Mouse (Mus musculus) embryonic facial prominence, embryonic 10.5 days (tissue): ENCODE measurements around the gene Adora1. TPM values are rescaled to one million over a fixed set of nuclear protein-coding genes. Genes with fewer than 3 reads are reported as not detected.
A peak's percentile ranks its signal among the peaks of the same experiment; 100 is the strongest.

Experiments used
- DNase-seq: peaks from one replicate; pipeline ENCODE4 v3.0.0-alpha.2; 2017; ENCODE audit warnings: low spot score
- H3K27ac ChIP-seq: fragments of 300-500 bp; sonication (generic); replicated peaks from 2 replicates; pipeline ENCODE4 v1.5.1; 2016; ENCODE audit warnings: mild to moderate bottlenecking
- H3K27me3 ChIP-seq: fragments of 300-500 bp; sonication (generic); replicated peaks from 2 replicates; pipeline ENCODE4 v1.6.1; 2016; ENCODE audit warnings: low read depth, mild to moderate bottlenecking; ENCODE audit not compliant: poor library complexity, severe bottlenecking
- H3K36me3 ChIP-seq: fragments of 300-500 bp; sonication (generic); replicated peaks from 2 replicates; pipeline ENCODE4 v1.6.1; 2016; ENCODE audit warnings: mild to moderate bottlenecking, moderate library complexity
- H3K4me1 ChIP-seq: fragments of 300-500 bp; sonication (generic); 2 replicates; pipeline ENCODE4 v1.6.1; 2016
- H3K4me3 ChIP-seq: fragments of 300-500 bp; sonication (generic); 2 replicates; pipeline ENCODE4 v1.5.1; 2016; ENCODE audit warnings: mild to moderate bottlenecking, moderate library complexity
- H3K9me3 ChIP-seq: fragments of 300-500 bp; sonication (generic); 2 replicates; pipeline ENCODE4 v1.6.1; 2016; ENCODE audit warnings: mild to moderate bottlenecking
- WGBS: fragments of 180-500 bp; shearing (Covaris S2); methylation state at CpG from one replicate; pipeline ENCODE4 v1.1.7; 2016; 5-methylcytosine and 5-hydroxymethylcytosine counted together
- polyA plus RNA-seq: library from polyadenylated mRNA; unstranded; fragments of >200 nt; fragmentation: Nextera tagmentation; extraction: Ambion mirVana; gene quantifications from 2 replicates; pipeline ENCODE4 v1.2.1, GENCODE M21; 2016

The Adora1 gene
- polyA plus RNA-seq, 1 experiment from 2014 or later = 0.65 TPM

- WGBS = 91% methylated on average over 1 of the region's 1 CpGs
- H3K4me3 ChIP-seq = no peak overlapping the region
These were observed 14.1 kb downstream of the Adora1 start for GRCm38 (mm10) chr1:134221172-134221571.

GRCm38 (mm10) chr1:134219608-134220007 lies 15.6 kb downstream of the Adora1 start:
- H3K27ac ChIP-seq = no peak overlapping the region
- no peak overlapping the region for H3K4me3 ChIP-seq
- no peaks in the 10 kb centered on the region for H3K9me3 ChIP-seq
- H3K4me1 ChIP-seq = peaks cover 24% of the 10 kb centered on the region
- DNase-seq = no peak
- peaks cover 27% of the 10 kb centered on the region; the same call in 1 of the 2 replicates for H3K27me3 ChIP-seq
- H3K36me3 ChIP-seq = no peaks in the 10 kb centered on the region
- WGBS = 80% methylated on average over 5 of the region's 5 CpGs

More at GRCm38 (mm10) chr1:134221172-134221571, 14.1 kb downstream of the Adora1 start:
- Histone ChIP-seq H3K4me1 (peaks cover 15% of the 10 kb centered on the region), H3K27ac (no peak overlapping the region), H3K9me3 (no peaks in the 10 kb centered on the region), H3K36me3 (no peaks in the 10 kb centered on the region), H3K27me3 (peaks cover 23% of the 10 kb centered on the region; the same call in 1 of the 2 replicates)
- no peak for DNase-seq

- no peak for DNase-seq
- Histone ChIP-seq H3K27me3 (peaks cover 37% of the 10 kb centered on the region), H3K36me3 (no peaks in the 10 kb centered on the region), H3K4me1 (peaks cover 24% of the 10 kb centered on the region), H3K9me3 (no peaks in the 10 kb centered on the region), H3K27ac (no peak overlapping the region), H3K4me3 (no peak overlapping the region)
- 85% methylated on average over 3 of the region's 3 CpGs for WGBS
These were observed 17.3 kb downstream of the Adora1 start for GRCm38 (mm10) chr1:134217942-134218341.

- 70% methylated on average over 12 of the region's 12 CpGs for WGBS
- no peak overlapping the region for H3K27ac ChIP-seq
These were observed 18.2 kb downstream of the Adora1 start for GRCm38 (mm10) chr1:134217028-134217481.

DNA sequence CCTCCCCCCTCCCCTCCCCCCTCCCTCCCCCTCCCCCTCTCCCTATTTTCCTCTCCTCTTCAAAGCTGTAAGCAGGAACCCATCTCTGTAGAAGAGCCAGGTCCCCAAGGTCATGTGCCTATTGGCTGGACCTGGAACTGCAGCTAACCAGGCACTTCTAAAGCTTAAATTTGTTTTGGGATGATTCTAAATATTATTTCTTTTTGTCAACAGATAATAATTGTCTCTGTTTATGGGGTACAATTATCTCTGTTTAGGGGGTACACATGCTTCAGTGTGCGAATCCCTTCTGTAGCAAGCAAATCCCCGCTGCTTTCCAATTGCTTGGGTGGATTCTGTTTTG lies 18.6 kb downstream of the Adora1 start:
- Histone ChIP-seq H3K4me1 (peaks cover 31% of the 10 kb centered on the region), H3K9me3 (no peaks in the 10 kb centered on the region), H3K36me3 (no peaks in the 10 kb centered on the region), H3K4me3 (no peak overlapping the region), H3K27ac (no peak overlapping the region), H3K27me3 (peaks cover 44% of the 10 kb centered on the region)
- WGBS = 94% methylated on average over 2 of the region's 2 CpGs
- DNase-seq = no peak

More at GRCm38 (mm10) chr1:134217028-134217481, 18.2 kb downstream of the Adora1 start:
- Histone ChIP-seq H3K4me1 (peaks cover 26% of the 10 kb centered on the region), H3K27me3 (peaks cover 44% of the 10 kb centered on the region), H3K9me3 (no peaks in the 10 kb centered on the region), H3K4me3 (no peak overlapping the region), H3K36me3 (no peaks in the 10 kb centered on the region)
- DNase-seq = no peak

- H3K4me1 ChIP-seq = peaks cover 37% of the 10 kb centered on the region
- H3K9me3 ChIP-seq = no peaks in the 10 kb centered on the region
- 30% methylated on average over 11 of the region's 11 CpGs for WGBS
- H3K4me3 ChIP-seq = no peak overlapping the region
- H3K36me3 ChIP-seq = no peaks in the 10 kb centered on the region
- H3K27ac ChIP-seq = peak overlapping the region; percentile 71
- no peak for DNase-seq
- peaks cover 44% of the 10 kb centered on the region for H3K27me3 ChIP-seq
These were observed 19.2 kb downstream of the Adora1 start for GRCm38 (mm10) chr1:134215751-134216628.

GRCm38 (mm10) chr1:134215059-134215458 lies 20.2 kb downstream of the Adora1 start:
- H3K36me3 ChIP-seq = no peaks in the 10 kb centered on the region
- no peaks in the 10 kb centered on the region for H3K9me3 ChIP-seq
- no peak for DNase-seq
- WGBS = 55% methylated on average over 7 of the region's 7 CpGs
- no peak overlapping the region for H3K27ac ChIP-seq
- peaks cover 44% of the 10 kb centered on the region for H3K27me3 ChIP-seq
- H3K4me3 ChIP-seq = no peak overlapping the region
- H3K4me1 ChIP-seq = peaks cover 46% of the 10 kb centered on the region

- no peak for DNase-seq
- Histone ChIP-seq H3K27ac (no peak overlapping the region), H3K27me3 (peaks cover 41% of the 10 kb centered on the region), H3K4me1 (peaks cover 48% of the 10 kb centered on the region), H3K9me3 (no peaks in the 10 kb centered on the region), H3K36me3 (no peaks in the 10 kb centered on the region), H3K4me3 (no peak overlapping the region)
- WGBS = 74% methylated on average over 7 of the region's 7 CpGs
These were observed 21.8 kb downstream of the Adora1 start for GRCm38 (mm10) chr1:134213405-134213804.

DNA sequence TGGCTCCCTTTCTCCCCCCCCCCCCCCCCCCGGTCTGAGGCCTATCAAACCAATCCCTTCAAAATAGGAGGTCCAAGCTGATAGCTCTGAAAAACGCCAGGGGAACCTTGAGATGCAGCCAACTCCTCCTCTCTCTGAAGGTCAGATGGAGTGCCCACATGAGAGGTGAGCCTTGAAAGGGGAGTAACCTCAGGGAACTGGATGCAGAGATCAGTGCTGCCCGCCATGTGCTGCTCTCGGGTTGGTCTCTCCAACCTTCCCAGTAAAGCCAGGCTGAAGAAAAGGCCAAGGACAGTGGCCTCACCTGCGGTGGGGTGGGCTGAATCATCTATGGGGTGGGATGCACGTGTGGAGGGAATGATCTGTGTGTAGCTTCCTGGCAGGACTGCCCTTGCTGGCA lies 22.9 kb downstream of the Adora1 start:
- no peak overlapping the region for H3K4me3 ChIP-seq
- no peaks in the 10 kb centered on the region for H3K9me3 ChIP-seq
- H3K27ac ChIP-seq = no peak overlapping the region
- WGBS = 76% methylated on average over 6 of the region's 6 CpGs
- H3K4me1 ChIP-seq = peaks cover 48% of the 10 kb centered on the region
- H3K27me3 ChIP-seq = peaks cover 33% of the 10 kb centered on the region
- DNase-seq = no peak
- H3K36me3 ChIP-seq = no peaks in the 10 kb centered on the region

- Histone ChIP-seq H3K9me3 (no peaks in the 10 kb centered on the region), H3K27ac (peak overlapping the region; percentile 48; the same call in 1 of the 2 replicates), H3K36me3 (no peaks in the 10 kb centered on the region), H3K4me1 (peaks cover 48% of the 10 kb centered on the region), H3K4me3 (no peak overlapping the region), H3K27me3 (peaks cover 32% of the 10 kb centered on the region)
- no peak for DNase-seq
- WGBS = 10% methylated on average over 2 of the region's 2 CpGs
These were observed 23.6 kb downstream of the Adora1 start for GRCm38 (mm10) chr1:134211631-134212030.

GRCm38 (mm10) chr1:134211043-134211442 lies 24.2 kb downstream of the Adora1 start:
- H3K27ac ChIP-seq = 0 out of 2 replicates have a peak overlapping the region, but pooled peaks have one; percentile 32
- 64% methylated on average over 6 of the region's 6 CpGs for WGBS

GRCm38 (mm10) chr1:134210179-134210755 lies 25.0 kb downstream of the Adora1 start:
- H3K9me3 ChIP-seq = no peaks in the 10 kb centered on the region
- H3K27me3 ChIP-seq = peaks cover 30% of the 10 kb centered on the region
- DNase-seq = no peak
- 56% methylated on average over 6 of the region's 6 CpGs for WGBS
- no peaks in the 10 kb centered on the region for H3K36me3 ChIP-seq
- H3K27ac ChIP-seq = no peak overlapping the region
- H3K4me3 ChIP-seq = no peak overlapping the region
- H3K4me1 ChIP-seq = peaks cover 42% of the 10 kb centered on the region

More at GRCm38 (mm10) chr1:134211043-134211442, 24.2 kb downstream of the Adora1 start:
- no peak overlapping the region for H3K4me3 ChIP-seq
- peaks cover 32% of the 10 kb centered on the region for H3K27me3 ChIP-seq
- H3K9me3 ChIP-seq = no peaks in the 10 kb centered on the region
- no peak for DNase-seq
- peaks cover 48% of the 10 kb centered on the region for H3K4me1 ChIP-seq
- H3K36me3 ChIP-seq = no peaks in the 10 kb centered on the region

DNA sequence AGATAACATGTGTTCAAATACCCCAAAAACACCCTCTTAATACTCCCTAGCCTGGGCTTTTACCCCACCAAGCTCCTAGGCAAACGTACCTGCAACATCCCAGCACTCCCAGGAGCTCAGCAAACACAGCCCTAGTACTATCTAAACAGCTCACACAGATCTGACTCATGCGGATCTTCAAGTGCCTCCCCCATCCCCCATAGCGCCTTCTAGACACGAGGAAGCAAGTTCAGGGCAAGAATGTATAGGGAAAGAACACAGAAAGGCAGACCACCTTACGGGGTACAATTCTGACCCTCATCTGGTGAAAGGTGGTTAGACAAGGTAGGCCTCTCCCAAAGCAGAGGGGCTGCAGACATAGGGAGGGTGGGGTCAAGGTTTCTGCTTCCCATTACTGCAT lies 29.1 kb downstream of the Adora1 start:
- Histone ChIP-seq H3K9me3 (no peaks in the 10 kb centered on the region), H3K4me1 (peaks cover 24% of the 10 kb centered on the region), H3K27ac (no peak overlapping the region), H3K4me3 (no peak overlapping the region), H3K36me3 (no peaks in the 10 kb centered on the region), H3K27me3 (no peaks in the 10 kb centered on the region)
- WGBS = 49% methylated on average over 5 of the region's 5 CpGs
- DNase-seq = no peak
